Mouse (Mus musculus) adrenal gland, postnatal 14 days (tissue): ENCODE results near the gene Gm4952. TPM values are rescaled to one million over a fixed set of nuclear protein-coding genes. Genes with fewer than 3 reads are reported as not detected.
"Not testable (repeated sequence)": the region's sequence is repeated elsewhere in the genome, so short reads cannot be mapped to it uniquely, and the experiment has no call there.

ENCODE experiments used
- DNase-seq: peaks from one replicate; pipeline ENCODE4 v3.0.0; 2021; ENCODE audit warnings: mixed read lengths
- total RNA-seq: library from RNA; stranded (reverse); gene quantifications from 2 replicates; pipeline ENCODE4 v1.2.3, GENCODE M21; 2021

The Gm4952 gene
- total RNA-seq, 1 experiment from 2014 or later = 19.1 TPM

- no peak for DNase-seq
These were observed 1.1 kb downstream of the Gm4952 start for GRCm38 (mm10) chr19:12600684-12601480.

GRCm38 (mm10) chr19:12608336-12608735, 8.6 kb downstream of the Gm4952 start:
- DNase-seq = no peak

GRCm38 (mm10) chr19:12613646-12614045, 13.9 kb downstream of the Gm4952 start:
- DNase-seq = no peak

GRCm38 (mm10) chr19:12633176-12633575, 33.4 kb downstream of the Gm4952 start, which contains the start of gene Glyat:
Glyat (plus strand) TSS chr19:12633308.
- no peak for DNase-seq

GRCm38 (mm10) chr19:12634259-12634658, 34.5 kb downstream of the Gm4952 start:
- DNase-seq = no peak

- no peak for DNase-seq
These were observed 35.2 kb downstream of the Gm4952 start for GRCm38 (mm10) chr19:12634963-12635362.

GRCm38 (mm10) chr19:12636863-12637262, 37.1 kb downstream of the Gm4952 start:
- DNase-seq = no peak

GRCm38 (mm10) chr19:12638049-12638448, 38.3 kb downstream of the Gm4952 start:
- DNase-seq = no peak

- DNase-seq = no peak
These were observed 49.7 kb downstream of the Gm4952 start for GRCm38 (mm10) chr19:12649511-12649910.

- DNase-seq = no peak
These were observed 66.4 kb downstream of the Gm4952 start for GRCm38 (mm10) chr19:12666156-12666555.

- not testable (repeated sequence) for DNase-seq
These were observed 68.8 kb downstream of the Gm4952 start for GRCm38 (mm10) chr19:12668601-12669000.

- no peak for DNase-seq
These were observed 70.4 kb downstream of the Gm4952 start, which contains the start of gene Olfr1442 for GRCm38 (mm10) chr19:12670139-12670538. Olfr1442 (plus strand) TSS chr19:12670439.

- no peak for DNase-seq
These were observed 71.3 kb downstream of the Gm4952 start for GRCm38 (mm10) chr19:12671051-12671450.

- DNase-seq = no peak
These were observed 78.0 kb downstream of the Gm4952 start, which contains the start of gene Olfr1443 for GRCm38 (mm10) chr19:12677812-12678211. Olfr1443 (plus strand) TSS chr19:12678112.

Other genes starting within 250 kb of the Gm4952 start
- gene Olfr1440, start 212.7 kb upstream of the Gm4952 start, total RNA-seq = not detected in 2 replicates
- not detected in 2 replicates for gene Olfr1441, start 182.5 kb upstream of the Gm4952 start, total RNA-seq
- gene Pfpl, start 172.1 kb upstream of the Gm4952 start, total RNA-seq = not detected in 2 replicates
- gene Mpeg1, start 139.2 kb upstream of the Gm4952 start, total RNA-seq = 10.8 and 18.2 TPM in 2 replicates
- 19.7 and 24.6 TPM in 2 replicates for gene Dtx4, start 98.5 kb upstream of the Gm4952 start, total RNA-seq
- gene Fam111a, start 54.2 kb upstream of the Gm4952 start, total RNA-seq = 10.4 and 12.1 TPM in 2 replicates
- gene Glyat, start 33.3 kb downstream of the Gm4952 start, total RNA-seq = 0.34 and 8.6 TPM in 2 replicates
- gene Olfr1442, start 70.5 kb downstream of the Gm4952 start, total RNA-seq = not detected in 2 replicates
- not detected in 2 replicates for gene Olfr1443, start 78.1 kb downstream of the Gm4952 start, total RNA-seq
- 5.9 TPM in 1 of 2 replicates, not detected in the other for gene Keg1, start 95.8 kb downstream of the Gm4952 start, total RNA-seq
- gene Cntf, start 165.7 kb downstream of the Gm4952 start, total RNA-seq = 2.9 and 3.0 TPM in 2 replicates
- 87.0 and 88.4 TPM in 2 replicates for gene Zfp91, start 196.2 kb downstream of the Gm4952 start, total RNA-seq
- 1.4 and 5.1 TPM in 2 replicates for gene Lpxn, start 196.2 kb downstream of the Gm4952 start, total RNA-seq
- gene Gm5244, start 246.7 kb downstream of the Gm4952 start, total RNA-seq = not detected in 2 replicates